Mouse (Mus musculus) neural tube, embryonic 12.5 days (tissue): ENCODE results near the gene Sbk3. TPM values are rescaled to one million over a fixed set of nuclear protein-coding genes. Genes with fewer than 3 reads are reported as not detected.

ENCODE experiments used
- ATAC-seq: fragments of 200-750 bp; cut with Nextera tagmentation; 2 replicates; pipeline ENCODE4 v1.8.0; 2017; ENCODE audit warnings: low read depth, mild to moderate bottlenecking, moderate TSS enrichment, moderate library complexity; ENCODE audit not compliant: low FRiP score
- H3K27ac ChIP-seq: fragments of 300-500 bp; sonication (generic); 2 replicates; pipeline ENCODE4 v1.5.1; 2016
- H3K27me3 ChIP-seq: fragments of 300-500 bp; sonication (generic); replicated peaks from 2 replicates; pipeline ENCODE4 v1.6.1; 2016; ENCODE audit warnings: mild to moderate bottlenecking
- H3K36me3 ChIP-seq: fragments of 300-500 bp; sonication (generic); 2 replicates; pipeline ENCODE4 v1.6.1; 2016; ENCODE audit warnings: mild to moderate bottlenecking
- H3K4me1 ChIP-seq: fragments of 300-500 bp; sonication (generic); 2 replicates; pipeline ENCODE4 v1.6.1; 2016
- H3K4me2 ChIP-seq: fragments of 300-500 bp; sonication (generic); replicated peaks from 2 replicates; pipeline ENCODE4 v1.6.1; 2016; ENCODE audit warnings: mild to moderate bottlenecking
- H3K4me3 ChIP-seq: fragments of 300-500 bp; sonication (generic); 2 replicates; pipeline ENCODE4 v1.5.1; 2016
- H3K9ac ChIP-seq: fragments of 300-500 bp; sonication (generic); 2 replicates; pipeline ENCODE4 v1.6.1; 2016; ENCODE audit warnings: mild to moderate bottlenecking
- H3K9me3 ChIP-seq: fragments of 300-500 bp; sonication (generic); 2 replicates; pipeline ENCODE4 v1.6.1; 2016; ENCODE audit warnings: mild to moderate bottlenecking
- WGBS: fragments of 180-500 bp; shearing (Covaris S2); methylation state at CpG from one replicate; pipeline ENCODE4 v1.1.7; 2016; 5-methylcytosine and 5-hydroxymethylcytosine counted together
- polyA plus RNA-seq: library from polyadenylated mRNA; unstranded; fragments of >200 nt; fragmentation: Nextera tagmentation; extraction: Ambion mirVana; gene quantifications from 2 replicates; pipeline ENCODE4 v1.2.1, GENCODE M21; 2016

Sbk3 gene
- polyA plus RNA-seq, 1 experiment from 2014 or later: 0.11 TPM

- peak; percentile 25; the same call in 1 of the 2 replicates for ATAC-seq
- Histone ChIP-seq H3K27ac (no peak overlapping the region), H3K4me3 (no peak overlapping the region), H3K4me2 (no peak overlapping the region), H3K36me3 (no peaks in the 10 kb centered on the region), H3K9ac (no peak overlapping the region), H3K4me1 (no peaks in the 10 kb centered on the region), H3K9me3 (no peaks in the 10 kb centered on the region), H3K27me3 (no peaks in the 10 kb centered on the region; the same call in 1 of the 2 replicates)
- 17% methylated on average over 9 of the region's 9 CpGs for WGBS
Observed at GRCm38 (mm10) chr7:4940068-4940479, 30.9 kb downstream of the Sbk3 start.

GRCm38 (mm10) chr7:4938456-4938855, 32.5 kb downstream of the Sbk3 start:
- WGBS: 35% methylated on average over 2 of the region's 2 CpGs

GRCm38 (mm10) chr7:4937392-4937791, 33.6 kb downstream of the Sbk3 start:
- 80% methylated on average over 10 of the region's 11 CpGs for WGBS
- H3K36me3 ChIP-seq: no peaks in the 10 kb centered on the region
- no peak overlapping the region for H3K9ac ChIP-seq
- H3K4me1 ChIP-seq: no peaks in the 10 kb centered on the region
- no peak for ATAC-seq
- H3K27ac ChIP-seq: no peak overlapping the region
- H3K27me3 ChIP-seq: no peaks in the 10 kb centered on the region; the same call in 1 of the 2 replicates
- no peaks in the 10 kb centered on the region for H3K9me3 ChIP-seq
- H3K4me2 ChIP-seq: no peak overlapping the region
- H3K4me3 ChIP-seq: no peak overlapping the region

More at GRCm38 (mm10) chr7:4938456-4938855, 32.5 kb downstream of the Sbk3 start:
- Histone ChIP-seq H3K36me3 (no peaks in the 10 kb centered on the region), H3K27me3 (no peaks in the 10 kb centered on the region; the same call in 1 of the 2 replicates), H3K4me3 (no peak overlapping the region), H3K27ac (no peak overlapping the region), H3K9ac (no peak overlapping the region), H3K4me2 (no peak overlapping the region), H3K9me3 (no peaks in the 10 kb centered on the region), H3K4me1 (no peaks in the 10 kb centered on the region)
- ATAC-seq: no peak

GRCm38 (mm10) chr7:4936832-4937231, 34.1 kb downstream of the Sbk3 start:
- Histone ChIP-seq H3K4me3 (no peak overlapping the region), H3K9me3 (no peaks in the 10 kb centered on the region), H3K4me2 (no peak overlapping the region), H3K4me1 (no peaks in the 10 kb centered on the region), H3K27ac (no peak overlapping the region), H3K36me3 (no peaks in the 10 kb centered on the region), H3K27me3 (no peaks in the 10 kb centered on the region; the same call in 1 of the 2 replicates), H3K9ac (no peak overlapping the region)
- 80% methylated on average over 10 of the region's 10 CpGs for WGBS
- no peak for ATAC-seq

- Histone ChIP-seq H3K4me1 (no peaks in the 10 kb centered on the region), H3K9ac (no peak overlapping the region), H3K4me3 (no peak overlapping the region), H3K36me3 (no peaks in the 10 kb centered on the region), H3K27ac (no peak overlapping the region), H3K27me3 (no peaks in the 10 kb centered on the region; the same call in 1 of the 2 replicates), H3K9me3 (no peaks in the 10 kb centered on the region), H3K4me2 (no peak overlapping the region)
- no peak for ATAC-seq
- WGBS: 87% methylated on average over 4 of the region's 4 CpGs
Observed at GRCm38 (mm10) chr7:4934160-4934914, 36.6 kb downstream of the Sbk3 start.

GRCm38 (mm10) chr7:4933103-4933502, 37.9 kb downstream of the Sbk3 start:
- Histone ChIP-seq H3K4me2 (no peak overlapping the region), H3K4me3 (no peak overlapping the region), H3K4me1 (peaks cover 3% of the 10 kb centered on the region; the same call in 1 of the 2 replicates), H3K27ac (no peak overlapping the region), H3K27me3 (no peaks in the 10 kb centered on the region; the same call in 1 of the 2 replicates), H3K9ac (no peak overlapping the region), H3K9me3 (no peaks in the 10 kb centered on the region), H3K36me3 (no peaks in the 10 kb centered on the region)
- WGBS: 72% methylated on average over 12 of the region's 12 CpGs
- ATAC-seq: no peak

- Histone ChIP-seq H3K27me3 (no peaks in the 10 kb centered on the region), H3K9ac (peak overlapping the region; percentile 36; the same call in 1 of the 2 replicates), H3K4me1 (peaks cover 44% of the 10 kb centered on the region), H3K4me3 (no peak overlapping the region), H3K36me3 (no peaks in the 10 kb centered on the region), H3K9me3 (no peaks in the 10 kb centered on the region), H3K4me2 (no peak overlapping the region), H3K27ac (no peak overlapping the region)
- ATAC-seq: no peak
- WGBS: 73% methylated on average over 17 of the region's 17 CpGs
Observed at GRCm38 (mm10) chr7:4928323-4928722, 42.6 kb downstream of the Sbk3 start.

- Histone ChIP-seq H3K4me1 (peaks cover 50% of the 10 kb centered on the region), H3K9me3 (no peaks in the 10 kb centered on the region), H3K4me2 (no peak overlapping the region), H3K9ac (no peak overlapping the region), H3K4me3 (no peak overlapping the region), H3K27ac (no peak overlapping the region), H3K27me3 (no peaks in the 10 kb centered on the region), H3K36me3 (no peaks in the 10 kb centered on the region)
- ATAC-seq: no peak
- 68% methylated on average over 8 of the region's 8 CpGs for WGBS
Observed at GRCm38 (mm10) chr7:4927711-4928110, 43.3 kb downstream of the Sbk3 start.

GRCm38 (mm10) chr7:4926849-4927248, 44.1 kb downstream of the Sbk3 start:
- Histone ChIP-seq H3K27me3 (no peaks in the 10 kb centered on the region), H3K4me2 (peak overlapping the region; percentile 3; the same call in 1 of the 2 replicates), H3K4me3 (no peak overlapping the region), H3K4me1 (peaks cover 59% of the 10 kb centered on the region), H3K27ac (no peak overlapping the region), H3K9me3 (no peaks in the 10 kb centered on the region), H3K9ac (0 out of 2 replicates have a peak overlapping the region, but pooled peaks have one; percentile 33), H3K36me3 (no peaks in the 10 kb centered on the region)
- 64% methylated on average over 16 of the region's 16 CpGs for WGBS
- no peak for ATAC-seq

GRCm38 (mm10) chr7:4925441-4926381, 45.3 kb downstream of the Sbk3 start, which contains the start of gene Ssc5d:
TSS of gene Ssc5d (plus strand) at chr7:4925785.
- H3K4me3 ChIP-seq: no peak within 1 kb of the TSS
- no peaks in the 10 kb centered on the region for H3K9me3 ChIP-seq
- peaks cover 6% of the 10 kb centered on the region for H3K36me3 ChIP-seq
- WGBS: 9% methylated on average over 6 of the region's 6 CpGs
- H3K4me1 ChIP-seq: peaks cover 70% of the 10 kb centered on the region
- peak within 1 kb of the TSS; percentile 33 for H3K9ac ChIP-seq
- ATAC-seq: peak; percentile 14
- H3K27ac ChIP-seq: peak within 1 kb of the TSS; percentile 82
- peak within 1 kb of the TSS; percentile 83 for H3K4me2 ChIP-seq
- no peaks in the 10 kb centered on the region for H3K27me3 ChIP-seq

- Histone ChIP-seq H3K27me3 (no peaks in the 10 kb centered on the region), H3K9me3 (no peaks in the 10 kb centered on the region), H3K4me3 (no peak overlapping the region), H3K4me1 (peaks cover 72% of the 10 kb centered on the region), H3K9ac (no peak overlapping the region; the same call in 1 of the 2 replicates), H3K27ac (no peak overlapping the region), H3K36me3 (peaks cover 15% of the 10 kb centered on the region), H3K4me2 (peak overlapping the region; percentile 83)
- 10% methylated on average over 3 of the region's 4 CpGs for whole genome bisulfite sequencing
- no peak for ATAC-seq
Observed at GRCm38 (mm10) chr7:4924891-4925301, 46.1 kb downstream of the Sbk3 start.

GRCm38 (mm10) chr7:4924483-4924882, 46.5 kb downstream of the Sbk3 start:
- Histone ChIP-seq H3K4me2 (peak overlapping the region; percentile 83), H3K9ac (peak overlapping the region; percentile 65), H3K27ac (peak overlapping the region; percentile 82; the same call in 1 of the 2 replicates), H3K9me3 (no peaks in the 10 kb centered on the region), H3K4me1 (peaks cover 72% of the 10 kb centered on the region), H3K27me3 (no peaks in the 10 kb centered on the region), H3K4me3 (no peak overlapping the region), H3K36me3 (peaks cover 19% of the 10 kb centered on the region)
- WGBS: 3% methylated on average over 4 of the region's 4 CpGs
- ATAC-seq: no peak
